Mouse (Mus musculus) lung, adult 18-20 months (tissue): Measurements from ENCODE around the gene Fnip2.
A peak's percentile ranks its signal among the peaks of the same experiment; 100 is the strongest.
"Not testable (repeated sequence)": the region's sequence is repeated elsewhere in the genome, so short reads cannot be mapped to it uniquely, and the experiment has no call there.

ENCODE experiments used
- DNase-seq, 2 experiments: peaks; one replicate each; pipeline ENCODE4 v3.0.0; 2022; ENCODE audit warnings: mixed read lengths in 2 of 2

Gene Fnip2

DNA sequence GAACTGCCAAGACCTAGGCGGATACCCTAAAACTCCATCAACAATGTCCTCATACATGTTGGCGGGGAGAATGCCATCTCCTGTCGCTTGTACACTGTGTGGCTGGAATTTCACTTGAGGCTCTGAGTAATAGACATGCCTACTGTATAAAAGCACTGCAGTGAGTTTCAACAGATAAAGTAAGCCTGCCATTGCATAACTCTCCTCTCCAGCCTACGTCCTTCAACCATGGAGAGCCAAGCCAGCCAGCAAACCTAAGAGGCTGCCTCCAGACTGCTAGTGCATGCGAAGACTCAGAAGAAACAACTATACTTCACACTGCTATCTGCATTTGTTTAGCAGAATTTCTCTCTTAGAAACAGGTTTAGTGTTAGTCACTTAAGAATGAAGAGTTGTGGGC, 95.2 kb downstream of the Fnip2 start:
- peak; percentile 61 to 75 for DNase-seq

DNA sequence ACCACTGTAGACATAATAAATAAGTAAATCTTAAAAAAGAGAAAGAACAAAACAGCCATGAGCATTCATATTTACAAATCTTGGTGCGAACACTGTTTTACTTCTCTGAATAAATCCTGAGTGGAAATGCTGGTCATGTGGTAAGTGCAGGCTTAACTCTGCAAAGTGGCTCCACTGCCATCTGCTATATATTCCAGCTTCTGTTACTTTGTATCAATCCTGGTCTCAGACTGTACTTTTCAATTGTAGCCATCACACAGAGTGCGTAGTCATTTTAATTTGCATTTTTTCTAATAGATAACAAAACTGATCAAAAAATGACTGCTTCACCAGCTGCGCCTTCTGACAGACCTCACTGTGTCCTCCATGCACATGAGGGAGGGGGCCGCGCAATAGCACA, 98.2 kb downstream of the Fnip2 start:
- no peak for DNase-seq

DNA sequence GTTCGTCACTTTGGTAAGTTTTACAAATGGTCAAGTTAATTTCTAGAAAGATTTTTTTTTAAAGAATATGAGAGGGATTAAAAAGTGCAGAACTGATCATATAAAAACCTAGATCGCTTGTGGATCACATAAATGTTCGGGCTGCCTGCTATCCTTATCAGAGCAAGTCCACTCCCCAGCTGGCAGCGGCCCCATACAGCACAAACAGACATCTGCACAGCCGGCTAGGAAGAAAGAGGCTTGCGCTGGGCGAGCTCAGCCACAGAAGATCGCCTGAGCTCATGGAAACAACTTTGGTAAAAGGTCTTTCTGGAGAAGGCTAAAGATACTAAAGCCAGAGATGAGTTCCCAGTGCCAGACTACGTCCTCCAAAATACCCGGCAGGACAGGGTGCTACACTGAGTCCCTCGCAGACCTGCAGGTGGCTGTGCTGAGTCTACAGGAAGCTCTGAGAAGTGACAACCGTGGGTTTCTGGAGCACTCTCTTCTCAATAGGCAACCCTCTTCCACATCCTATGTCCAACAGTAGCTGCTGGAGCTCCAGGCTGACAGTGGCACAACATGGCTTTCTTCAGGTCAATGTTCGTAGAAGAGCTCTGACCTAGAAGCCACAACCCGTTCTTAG, 108.8 kb downstream of the Fnip2 start:
- no peak for DNase-seq

DNA sequence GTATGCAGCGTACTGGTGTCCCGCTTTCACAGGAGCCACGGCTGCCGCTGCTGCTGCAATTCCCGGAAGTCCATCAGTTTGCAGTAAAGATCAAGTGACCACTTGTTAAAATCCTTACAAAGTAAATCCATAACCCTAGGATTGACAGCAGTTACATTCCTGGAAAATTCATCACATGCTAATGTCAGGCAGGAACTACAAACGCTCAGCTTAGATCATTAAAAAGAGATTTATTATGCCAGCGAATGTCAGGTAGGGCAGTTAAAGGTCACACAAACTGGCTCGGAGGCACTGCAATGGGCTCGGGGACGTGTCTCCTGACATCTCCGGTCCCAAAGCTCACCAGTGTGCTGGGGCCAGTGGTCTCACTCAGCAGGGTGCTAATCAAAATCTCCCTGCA, 111.8 kb downstream of the Fnip2 start:
- no peak for DNase-seq

DNA sequence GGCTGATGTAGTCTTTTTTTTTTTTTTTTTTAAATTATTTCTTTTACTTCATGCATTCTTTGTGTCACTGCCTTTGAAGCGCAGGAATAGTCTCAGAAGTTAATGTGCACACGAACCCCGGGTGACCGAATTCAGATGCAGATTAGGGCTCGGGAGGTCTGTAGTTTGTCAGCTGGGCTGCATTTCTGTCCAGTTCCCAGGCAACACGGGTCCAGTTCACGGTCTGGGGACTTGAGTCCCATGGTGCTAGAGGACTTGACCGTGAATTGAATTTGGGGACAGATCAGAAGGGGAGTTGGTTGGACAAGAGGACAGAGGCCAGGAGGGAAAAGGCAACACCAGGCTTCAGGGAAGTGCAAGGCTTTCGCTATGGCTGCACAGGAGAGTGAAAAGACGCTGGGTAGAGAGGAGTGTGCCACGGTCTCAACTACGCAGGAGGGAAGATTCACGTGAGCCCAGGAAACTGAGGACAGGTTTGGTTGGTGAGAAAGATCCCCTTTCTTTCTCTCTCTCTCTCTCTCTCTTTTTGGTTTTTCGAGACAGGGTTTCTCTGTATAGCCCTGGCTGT, 114.8 kb downstream of the Fnip2 start:
- no peak for DNase-seq

GRCm38 (mm10) chr3:79449361-79449760, 118.2 kb downstream of the Fnip2 start:
- no peak for DNase-seq

GRCm38 (mm10) chr3:79448421-79448820, 119.2 kb downstream of the Fnip2 start:
- no peak for DNase-seq

DNA sequence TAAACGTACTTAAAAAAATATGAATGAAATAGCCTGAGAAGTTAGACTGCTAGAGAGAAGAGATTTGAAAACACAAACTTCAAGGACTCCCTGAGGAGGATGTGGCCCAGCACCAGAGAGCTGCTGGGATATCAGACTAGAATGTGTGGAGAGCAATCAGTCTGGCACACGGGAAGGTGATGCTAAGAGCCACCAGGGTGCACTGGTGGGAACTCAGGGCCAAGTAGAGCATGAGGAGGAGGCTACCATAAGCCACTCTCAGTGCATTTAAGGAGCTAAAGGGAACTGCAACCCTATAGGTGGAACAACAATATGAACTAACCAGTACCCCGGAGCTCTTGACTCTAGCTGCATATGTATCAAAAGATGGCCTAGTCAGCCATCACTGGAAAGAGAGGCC, 120.9 kb downstream of the Fnip2 start:
- not testable (repeated sequence) for DNase-seq

DNA sequence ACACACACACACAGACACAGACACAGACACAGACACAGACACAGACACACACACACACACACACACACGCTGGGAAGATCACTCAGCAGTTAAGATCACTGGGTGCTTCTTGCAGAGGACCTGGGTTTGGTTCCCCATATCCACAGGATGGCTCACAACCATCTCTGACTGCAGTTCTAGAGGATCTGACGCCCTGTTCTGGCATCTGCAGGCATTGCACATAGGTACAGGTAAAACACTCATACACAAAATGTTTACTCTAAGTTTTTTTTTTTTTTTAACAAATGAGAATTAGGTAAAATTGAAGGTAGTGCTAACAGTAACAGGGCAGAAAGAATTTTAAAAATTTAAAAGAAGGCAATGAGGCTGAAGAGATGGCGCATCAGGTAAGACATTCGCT, 121.5 kb downstream of the Fnip2 start:
- no peak for DNase-seq

DNA sequence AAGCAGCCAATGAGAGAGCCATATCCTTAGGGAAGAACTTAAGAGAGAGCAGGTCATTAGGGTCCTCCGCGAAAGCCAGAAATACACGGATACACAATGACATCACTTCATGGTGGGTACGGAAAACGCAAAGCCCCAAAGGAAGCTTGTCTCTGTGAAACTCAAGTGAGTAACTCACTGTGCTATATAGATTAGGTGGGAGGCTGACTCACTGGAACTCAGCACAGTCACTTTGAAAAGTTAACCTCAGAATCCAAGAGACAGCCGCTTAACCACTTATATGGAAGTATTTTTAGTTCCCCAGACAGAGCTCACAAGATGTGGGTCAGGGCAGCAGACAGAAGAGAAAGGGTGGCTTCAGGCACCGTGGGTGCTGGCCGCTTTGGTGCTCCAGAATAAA, 122.6 kb downstream of the Fnip2 start:
- DNase-seq, result no peak

DNA sequence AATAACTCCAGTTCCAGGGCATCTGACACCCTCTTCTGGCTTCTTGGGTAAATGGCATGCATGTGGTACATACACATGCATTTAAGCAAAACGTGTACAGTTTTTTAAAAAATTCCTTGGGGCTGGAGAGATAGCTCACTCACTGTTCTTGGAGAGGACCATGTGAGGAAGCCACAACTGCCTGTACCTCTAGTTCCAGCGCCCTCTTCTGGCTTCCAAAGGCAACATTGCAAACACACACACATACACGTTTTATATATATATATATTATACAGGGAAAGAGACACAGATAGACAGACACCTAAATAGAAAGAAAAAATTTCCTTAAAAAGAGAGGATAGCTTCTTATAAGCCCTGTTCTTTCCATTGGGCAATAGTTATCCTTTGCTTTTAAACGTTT, 123.7 kb downstream of the Fnip2 start:
- DNase-seq, result no peak

GRCm38 (mm10) chr3:79440976-79441491, 126.6 kb downstream of the Fnip2 start:
- peak in 1 of 2 experiments; percentile 29 for DNase-seq

DNA sequence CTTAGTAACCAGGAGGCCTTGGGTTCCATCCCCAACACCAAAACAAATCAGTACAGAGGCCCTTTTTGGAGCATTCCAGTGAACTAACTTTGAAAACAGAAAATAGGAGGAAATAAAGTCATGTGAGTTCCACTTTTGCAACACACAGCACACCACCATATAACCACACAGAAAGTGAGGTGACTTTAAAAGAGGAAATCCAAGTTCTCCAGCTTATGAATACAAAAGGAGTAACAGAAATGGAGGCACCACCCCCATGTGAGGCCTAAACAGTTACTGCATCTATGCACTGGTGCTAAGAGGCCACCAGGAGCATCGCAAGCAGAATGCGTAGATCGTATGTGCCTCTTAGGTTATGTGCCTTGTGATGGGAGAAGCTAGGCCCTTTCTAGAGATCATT, 129.3 kb downstream of the Fnip2 start:
- no peak for DNase-seq

GRCm38 (mm10) chr3:79436186-79436585, 131.4 kb downstream of the Fnip2 start:
- no peak for DNase-seq

DNA sequence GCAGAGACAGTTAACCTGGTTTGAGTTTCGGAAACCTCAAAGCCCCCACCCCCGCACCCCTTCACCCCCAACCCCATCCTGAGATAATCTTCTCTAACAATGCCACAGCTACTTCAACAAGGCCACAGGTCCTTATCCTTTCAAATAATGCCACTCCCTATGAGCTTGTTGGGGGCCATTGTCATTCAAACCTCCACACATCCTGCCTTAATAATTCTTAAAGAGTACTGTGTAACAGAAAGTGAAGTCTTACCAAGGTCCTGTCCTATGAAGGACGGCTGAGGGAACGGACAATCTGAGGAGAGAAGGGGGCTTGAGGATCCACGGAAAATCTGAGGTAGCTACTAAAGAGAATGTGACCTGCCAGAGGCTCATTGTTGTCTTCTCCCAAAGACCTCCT, 132.6 kb downstream of the Fnip2 start:
- DNase-seq, result no peak

- DNase-seq, result no peak
Measured at GRCm38 (mm10) chr3:79434436-79434835, 133.2 kb downstream of the Fnip2 start.

DNA sequence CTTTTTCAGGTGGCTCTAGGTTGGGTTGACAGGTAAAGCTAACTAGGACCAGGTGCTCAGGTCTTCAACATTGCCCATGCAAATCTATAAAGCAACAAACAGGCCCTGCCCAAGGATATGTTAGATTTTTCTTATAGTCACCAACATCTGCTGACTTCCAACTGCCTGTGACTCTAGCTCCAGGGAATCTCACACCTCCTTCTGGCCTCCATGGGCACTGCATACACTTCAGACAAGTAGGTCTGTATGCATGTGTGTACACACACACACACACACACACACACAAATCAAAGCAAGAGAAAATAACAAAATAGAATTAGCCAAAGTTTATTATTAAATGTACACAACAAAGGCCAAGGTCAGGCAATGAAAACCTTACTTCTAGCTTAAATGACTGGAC, 134.0 kb downstream of the Fnip2 start:
- DNase-seq, result no peak

DNA sequence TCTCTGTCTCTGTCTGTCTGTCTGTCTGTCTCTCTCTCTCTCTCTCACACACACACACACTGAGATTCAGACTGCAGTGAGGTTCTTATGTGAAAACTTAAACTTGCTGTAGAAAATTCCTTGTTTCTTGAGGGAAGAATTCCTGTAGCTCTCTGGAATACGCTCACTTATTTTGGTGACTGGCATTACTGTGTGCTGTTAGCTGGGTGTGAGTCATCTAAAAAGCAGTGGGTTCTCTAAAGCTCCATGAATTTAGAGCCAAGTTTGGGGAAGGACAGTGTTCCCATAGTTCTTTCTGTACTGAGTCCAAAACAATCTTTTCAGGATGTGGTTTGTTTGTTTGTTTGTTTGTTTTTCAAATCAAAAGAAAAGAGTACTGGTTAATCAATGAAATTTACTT, 142.2 kb downstream of the Fnip2 start:
- DNase-seq, result no peak

DNA sequence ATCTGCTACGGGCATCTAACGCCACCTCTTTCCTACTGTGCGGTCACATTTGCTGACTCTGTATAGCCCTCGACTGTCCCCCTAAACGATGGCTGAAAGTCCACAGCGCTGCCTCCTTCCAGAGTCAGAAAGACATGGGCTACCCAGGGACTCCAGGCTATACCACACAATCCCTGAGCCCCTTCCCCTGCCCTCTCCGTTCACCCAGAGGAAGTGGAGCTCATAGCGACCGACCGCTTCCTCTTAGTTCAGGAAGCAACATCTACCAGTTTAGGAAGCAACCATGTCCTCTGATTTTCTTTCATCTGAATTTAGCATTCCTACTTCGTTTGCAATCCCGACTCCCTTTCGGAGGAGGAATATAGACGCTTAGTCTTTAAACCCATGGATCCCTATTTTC, 148.7 kb downstream of the Fnip2 start:
- DNase-seq, result no peak

- DNase-seq, result no peak
Measured at GRCm38 (mm10) chr3:79416944-79417680, 150.5 kb downstream of the Fnip2 start.

DNA sequence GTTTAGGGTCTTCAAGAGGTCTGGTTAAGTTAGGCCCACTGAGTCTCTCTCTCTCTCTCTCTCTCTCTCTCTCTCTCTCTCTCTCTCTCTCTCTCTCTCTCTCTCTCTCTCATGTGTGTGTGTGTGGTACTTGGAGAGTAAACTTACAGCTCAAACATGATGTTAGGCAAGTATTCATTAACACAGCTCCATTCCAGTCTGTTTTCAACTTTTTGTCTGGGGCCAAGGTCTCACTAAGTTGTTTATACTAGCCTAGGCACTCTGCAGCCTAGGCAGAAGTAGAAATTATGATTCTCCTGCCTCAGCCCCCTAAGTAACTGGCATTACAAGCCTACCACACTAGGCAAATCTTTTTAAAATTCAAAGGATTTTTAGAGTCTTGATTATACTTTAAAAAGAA, 151.7 kb downstream of the Fnip2 start:
- DNase-seq, result no peak

DNA sequence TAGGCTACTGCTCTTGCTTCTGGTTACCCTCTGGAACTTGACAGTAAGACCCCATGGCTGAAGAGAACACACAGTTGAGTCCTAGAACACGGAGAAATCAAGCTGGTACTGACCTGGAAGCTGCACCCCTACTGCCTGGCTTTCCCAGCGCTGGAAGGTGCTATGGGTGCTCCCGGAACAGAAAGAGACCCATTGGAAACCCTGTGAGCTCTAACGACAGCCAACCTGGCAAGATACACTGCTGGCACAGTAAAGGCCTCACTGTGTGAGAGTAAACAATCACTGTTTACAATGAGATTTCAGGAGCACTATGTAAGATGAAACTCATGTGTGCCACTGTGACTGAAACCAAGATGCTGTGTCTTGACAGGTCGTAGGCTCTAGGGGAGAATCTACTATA, 152.5 kb downstream of the Fnip2 start:
- no peak for DNase-seq

- DNase-seq, result no peak
Measured at GRCm38 (mm10) chr3:79413492-79413891, 154.1 kb downstream of the Fnip2 start.

GRCm38 (mm10) chr3:79411666-79412065, 155.9 kb downstream of the Fnip2 start:
- no peak for DNase-seq
